Mouse (Mus musculus): ENCODE data around the gene Htra2. TPM values are rescaled to one million over a fixed set of nuclear protein-coding genes. Genes with fewer than 3 reads are reported as not detected.

The Htra2 gene
- total RNA-seq (2022), result 10 to 100 TPM; 50.7 to 69.4 (median 61.0) TPM

DNA sequence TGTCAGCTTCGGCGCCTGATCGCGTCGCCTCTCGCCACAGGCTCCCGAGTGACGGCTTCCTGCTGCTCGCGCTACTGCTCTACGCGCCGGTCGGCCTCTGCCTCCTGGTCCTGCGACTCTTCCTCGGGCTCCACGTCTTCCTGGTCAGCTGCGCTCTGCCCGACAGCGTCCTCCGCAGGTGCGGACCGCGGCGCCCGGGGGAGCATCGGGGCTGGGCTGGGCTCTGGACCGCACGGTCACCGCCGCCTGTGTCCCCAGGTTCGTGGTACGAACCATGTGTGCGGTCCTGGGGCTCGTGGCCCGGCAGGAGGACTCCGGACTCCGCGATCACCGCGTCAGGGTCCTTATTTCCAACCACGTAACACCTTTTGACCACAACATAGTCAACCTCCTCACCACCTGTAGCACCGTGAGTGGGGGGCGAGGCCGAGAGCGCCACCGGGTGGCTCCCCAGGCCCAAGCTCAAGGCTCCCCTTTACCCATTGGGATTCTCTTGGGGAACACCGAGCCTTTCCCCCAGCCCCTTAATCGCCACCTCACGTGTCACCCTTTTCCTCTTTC, at the start of gene Htra2:
Gene Htra2, minus strand, starts transcription at position 403 of the 561 bp plus-strand sequence.
- no peak for DNase-seq

DNA sequence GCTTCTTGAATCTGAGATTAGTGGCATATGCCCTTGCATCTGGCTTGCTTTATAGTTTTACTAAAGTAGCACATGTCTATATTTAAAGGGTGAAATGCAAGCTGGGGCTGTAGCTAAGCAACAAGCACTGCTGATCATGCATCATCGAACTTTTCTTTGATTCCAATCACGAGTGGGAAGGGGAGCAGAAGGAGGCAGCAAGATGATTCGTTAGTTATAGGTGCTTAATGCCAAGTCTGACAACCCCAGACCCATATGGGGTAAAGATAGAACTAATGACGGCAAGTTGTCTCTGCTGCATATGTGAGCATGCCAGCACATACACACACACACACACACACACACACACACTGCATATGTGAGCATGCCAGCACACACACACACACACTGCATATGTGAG, 49.1 kb upstream of the Htra2 start:
- DNase-seq, result no peak

- DNase-seq, result no peak
These were observed 48.1 kb upstream of the Htra2 start for GRCm38 (mm10) chr6:83103130-83103650.

DNA sequence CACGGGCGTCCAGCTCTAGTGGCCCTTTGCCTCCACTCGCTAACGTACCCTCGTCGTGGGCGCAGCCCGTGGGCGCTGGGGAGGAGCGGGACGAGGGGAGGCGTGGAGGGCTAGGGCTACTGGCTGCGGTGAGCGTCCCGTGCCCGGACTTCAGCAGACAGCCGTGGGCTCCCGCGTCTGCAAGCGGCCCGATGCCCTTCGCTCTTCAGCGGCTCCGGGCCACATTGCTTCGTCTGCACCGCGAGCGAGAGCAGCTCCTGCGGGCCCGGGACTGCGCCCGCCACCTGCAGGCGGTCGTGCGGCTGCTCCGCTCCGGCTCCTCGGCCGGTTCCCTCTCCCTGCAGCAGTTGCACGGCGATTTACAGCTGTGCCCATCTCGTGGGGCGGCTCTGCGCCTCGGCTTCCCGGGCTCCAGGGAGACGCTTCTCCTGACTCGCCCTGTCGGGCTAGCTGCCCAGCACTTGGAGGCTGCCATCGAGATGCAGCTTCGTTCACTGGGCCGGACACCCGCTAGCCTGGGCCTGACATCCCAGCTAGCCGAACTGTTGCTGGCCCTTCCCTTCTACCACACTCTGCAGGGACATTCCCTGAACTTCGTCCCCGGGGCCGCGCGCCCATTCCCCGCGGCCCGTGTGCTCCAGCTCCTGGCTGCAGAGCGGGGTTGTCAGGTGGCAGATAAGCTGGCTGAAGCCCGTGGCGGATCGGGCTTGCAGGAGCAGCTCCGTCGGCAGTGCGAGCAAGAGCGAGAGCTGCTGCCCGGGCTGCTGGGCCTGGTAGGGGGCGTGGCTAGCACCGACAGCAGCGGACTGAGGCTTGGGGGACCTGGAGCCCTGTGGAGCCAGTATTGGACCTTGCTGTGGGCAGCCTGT, 46.8 kb upstream of the Htra2 start:
- no peak for DNase-seq

GRCm38 (mm10) chr6:83101316-83101687, 46.2 kb upstream of the Htra2 start, which contains the start of the genes Ccdc142 and Gm42688:
Gene Ccdc142, plus strand, starts transcription at chr6:83101601.
Gene Gm42688, plus strand, starts transcription at chr6:83101617.
- peak; percentile 92 for DNase-seq

- DNase-seq, result peak; percentile 72
These were observed 43.3 kb upstream of the Htra2 start for GRCm38 (mm10) chr6:83098411-83098810.

DNA sequence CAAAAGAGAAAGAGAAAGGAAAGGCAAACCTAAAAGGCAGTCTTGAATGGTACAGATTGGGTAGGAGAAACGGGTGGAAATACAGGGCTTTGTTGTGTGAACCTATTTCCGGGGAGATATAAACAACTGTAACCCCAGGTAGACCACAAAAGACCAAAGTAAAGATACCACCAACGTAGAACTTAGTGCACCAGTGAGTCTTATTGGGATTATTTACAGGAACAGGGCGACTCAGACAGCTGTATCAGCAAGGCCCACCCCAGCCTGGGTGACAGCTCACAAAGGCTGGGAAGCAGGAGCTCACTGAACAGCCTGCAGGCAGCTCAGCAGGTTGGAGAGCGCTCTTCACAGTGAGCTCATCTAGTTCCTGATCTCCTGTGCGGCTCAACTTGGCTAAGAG, 40.9 kb upstream of the Htra2 start:
- DNase-seq, result no peak

DNA sequence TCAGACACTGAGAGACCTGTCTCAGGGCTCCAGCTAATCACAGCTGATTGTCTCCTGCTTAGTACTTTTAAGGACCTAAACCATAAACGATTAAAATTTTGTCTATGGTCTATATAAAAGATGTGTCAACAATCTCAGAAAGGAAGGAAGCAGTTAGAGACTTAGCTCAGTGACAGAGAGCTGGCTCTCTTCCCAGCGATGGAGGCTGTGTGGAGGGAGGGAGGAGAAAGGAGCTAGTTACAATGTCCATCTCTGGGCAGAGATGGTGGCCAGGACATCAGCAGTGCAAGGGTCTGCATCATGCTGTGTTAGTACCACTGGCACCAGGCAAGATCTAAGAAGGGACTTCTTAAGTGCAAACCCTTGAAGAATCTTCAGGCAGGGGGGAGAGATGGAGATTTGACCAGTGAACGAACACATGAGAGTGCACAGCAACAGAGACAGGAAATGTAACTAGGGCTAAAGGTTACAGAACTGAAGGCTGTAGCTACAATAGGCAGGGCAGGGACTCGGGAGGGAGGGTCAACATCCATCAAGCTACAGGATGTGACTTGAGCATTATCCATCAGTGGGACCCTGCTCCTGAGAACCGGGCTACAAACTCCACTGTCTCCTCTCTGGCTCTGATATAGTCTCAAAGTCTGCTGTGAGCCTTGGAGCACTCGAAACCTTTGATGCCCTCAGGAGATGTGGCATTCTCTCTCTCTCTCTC, 37.5 kb upstream of the Htra2 start:
- no peak for DNase-seq

GRCm38 (mm10) chr6:83087926-83088260, 32.8 kb upstream of the Htra2 start:
- DNase-seq, result no peak

- DNase-seq, result no peak
These were observed 32.3 kb upstream of the Htra2 start for GRCm38 (mm10) chr6:83087205-83087925.

- no peak for DNase-seq
These were observed 31.3 kb upstream of the Htra2 start, which contains the start of gene Lbx2 for GRCm38 (mm10) chr6:83086121-83087035. Gene Lbx2, plus strand, starts transcription at chr6:83086367.

DNA sequence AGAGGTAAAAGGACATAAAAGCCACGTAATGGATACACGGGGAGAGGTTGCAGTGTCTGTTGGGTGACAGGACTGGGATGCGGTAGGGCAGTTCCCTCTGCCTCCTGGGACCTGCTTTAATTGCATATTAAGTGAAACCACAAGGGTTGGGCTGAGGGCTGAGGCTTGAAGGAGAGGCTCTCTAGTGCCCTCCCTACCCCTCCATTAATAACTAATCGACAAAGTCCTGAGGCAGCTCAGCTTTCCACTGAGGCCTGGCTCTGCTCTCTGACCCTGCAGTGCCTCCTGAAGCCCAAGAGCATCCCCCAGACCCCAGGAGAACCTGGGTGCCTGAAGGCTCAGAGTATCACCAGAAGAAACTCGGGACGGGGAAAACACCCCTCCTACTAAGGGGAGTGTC, 29.4 kb upstream of the Htra2 start:
- DNase-seq, result no peak

DNA sequence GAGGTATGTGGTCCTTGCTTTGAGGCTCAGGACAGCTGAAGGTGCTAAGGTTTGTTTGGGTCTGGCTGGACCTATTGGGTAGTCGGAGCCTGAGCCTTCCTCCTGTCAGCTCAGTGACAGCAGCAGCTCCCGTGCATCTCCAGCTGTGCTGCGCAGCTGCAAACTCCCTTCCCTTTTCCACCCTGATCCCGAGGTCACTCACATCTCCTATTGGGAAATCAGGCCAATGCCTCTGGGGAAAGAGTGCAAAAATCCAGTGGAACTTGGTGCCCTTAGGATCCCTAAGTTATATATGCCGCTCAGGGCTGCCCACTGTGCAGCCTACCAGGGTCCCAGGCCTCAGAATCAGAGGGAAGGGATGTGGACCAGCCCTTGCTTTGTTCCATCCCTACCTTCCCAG, 28.4 kb upstream of the Htra2 start:
- DNase-seq, result no peak

DNA sequence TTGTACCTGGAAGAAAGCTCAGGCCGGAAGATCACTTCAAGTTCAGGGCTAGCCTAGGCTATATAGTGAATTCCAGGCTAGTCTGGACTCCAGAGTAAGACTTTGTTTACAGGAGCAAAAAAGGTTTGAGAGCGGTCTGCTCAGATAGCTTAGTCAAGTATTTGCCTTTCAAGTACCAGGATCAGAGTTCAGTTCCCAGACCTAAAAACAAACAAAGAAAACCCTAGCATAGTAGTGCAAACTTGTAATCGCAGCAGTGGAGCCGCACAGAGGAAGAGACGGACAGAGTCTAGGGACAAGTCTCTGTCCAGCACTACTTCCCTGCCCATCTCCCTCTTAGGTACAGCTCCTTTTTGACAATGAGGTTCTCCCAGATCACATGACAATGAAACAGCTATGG, 25.1 kb upstream of the Htra2 start:
- DNase-seq, result no peak

- DNase-seq, result peak; percentile 98
These were observed 23.3 kb upstream of the Htra2 start for GRCm38 (mm10) chr6:83078324-83078858.

GRCm38 (mm10) chr6:83077630-83078323, 22.7 kb upstream of the Htra2 start, which contains the start of gene Pcgf1:
Gene Pcgf1, plus strand, starts transcription at chr6:83077869.
- DNase-seq, result peak; percentile 50

GRCm38 (mm10) chr6:83074979-83075378, 19.9 kb upstream of the Htra2 start:
- no peak for DNase-seq

GRCm38 (mm10) chr6:83071220-83071619, 16.1 kb upstream of the Htra2 start:
- DNase-seq, result no peak

DNA sequence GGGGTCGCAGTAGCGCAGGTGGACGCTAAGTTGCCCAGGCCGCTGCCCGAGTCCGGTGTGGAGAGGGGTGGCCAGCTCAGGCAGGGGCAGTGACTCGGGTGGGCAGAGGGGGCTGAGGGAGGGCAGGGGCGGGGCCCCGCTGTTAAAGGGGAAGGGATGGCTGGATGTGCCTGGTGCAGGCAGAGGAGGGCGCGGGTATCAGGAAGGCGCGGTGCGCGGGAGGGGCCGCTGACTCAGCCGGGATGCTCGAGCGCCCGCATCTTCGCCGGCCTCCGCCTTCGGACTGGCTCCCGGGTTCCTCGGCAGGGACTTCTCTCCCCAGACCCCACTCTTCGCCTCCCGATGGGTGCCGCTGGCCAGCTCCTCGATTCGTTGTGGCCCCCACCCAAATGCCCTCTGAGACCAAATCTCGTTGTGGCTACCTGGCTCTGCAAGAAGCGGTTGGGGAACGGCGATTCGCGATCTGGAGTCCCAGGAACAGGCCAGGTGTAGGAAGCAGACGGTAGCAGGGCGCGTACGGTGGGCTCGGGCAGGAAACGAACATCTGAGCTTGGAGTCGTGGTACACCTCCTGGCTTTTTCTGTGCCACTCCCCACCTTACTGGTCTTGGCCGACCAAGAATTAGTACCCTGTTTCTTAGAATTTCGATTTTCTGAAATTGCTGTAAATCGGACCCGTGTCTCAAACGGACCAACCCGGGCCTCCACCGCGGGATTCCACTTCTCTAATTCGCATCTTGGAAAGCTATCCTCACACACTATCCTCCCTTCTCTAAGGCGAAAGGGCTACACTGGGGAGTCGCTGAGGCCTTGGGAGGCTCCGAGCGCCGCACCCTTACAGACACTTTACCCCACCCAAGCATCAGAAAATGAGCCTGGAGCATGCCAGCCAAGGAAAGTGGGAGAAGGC, 15.5 kb upstream of the Htra2 start:
- no peak for DNase-seq

DNA sequence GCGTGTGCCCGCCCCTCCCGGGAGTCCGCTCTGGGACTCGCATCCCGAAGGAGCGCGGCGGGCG, 15.0 kb upstream of the Htra2 start, which contains the start of gene Tlx2:
Gene Tlx2, minus strand, starts transcription at position 47 of the 64 bp plus-strand sequence.
- DNase-seq, result no peak

Measured in adrenal gland, adult 8-10 months (tissue).